Mouse (Mus musculus): ENCODE data around the gene Madcam1. TPM values are rescaled to one million over a fixed set of nuclear protein-coding genes. Genes with fewer than 3 reads are reported as not detected.

Madcam1 gene
- total RNA-seq, 2 experiments from 2014 or later, result not detected

DNA sequence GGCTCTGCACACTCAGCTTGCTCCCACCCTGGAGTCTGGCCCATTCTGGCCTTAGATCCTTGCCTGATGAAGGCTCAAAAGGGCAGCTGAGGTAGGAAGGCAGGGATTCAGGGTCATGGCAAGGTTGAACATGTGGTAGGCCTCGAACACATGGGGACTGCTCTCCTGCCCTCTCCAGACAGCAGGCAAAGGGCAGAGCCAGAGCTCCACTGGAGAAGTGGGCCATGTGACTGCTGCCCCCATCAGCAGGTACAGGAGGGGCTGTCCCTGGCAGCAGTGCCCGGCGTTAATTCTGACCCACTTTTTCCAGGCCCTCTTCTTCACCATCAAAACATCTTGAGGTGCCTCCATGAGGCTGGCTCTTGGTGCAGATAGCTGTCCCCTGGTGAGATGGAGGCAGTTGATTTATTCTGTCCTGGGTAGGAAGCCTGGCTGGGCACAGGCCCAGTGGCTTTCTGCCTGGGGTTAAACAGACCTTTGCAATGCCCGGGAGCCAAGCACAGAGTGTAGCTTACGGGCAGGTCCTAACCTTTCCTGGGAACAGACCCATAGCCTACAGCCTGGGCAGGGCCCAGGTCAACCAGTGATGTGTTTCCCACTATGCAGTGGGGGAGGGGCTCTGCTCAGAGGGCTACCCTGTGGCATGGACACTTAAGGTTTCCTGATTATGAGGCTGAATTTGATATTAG lies 42.2 kb downstream of the Madcam1 start:
- peak; percentile 8 for ATAC-seq (replicated peaks; ENCODE audit: low FRiP score, poor library complexity, severe bottlenecking)

DNA sequence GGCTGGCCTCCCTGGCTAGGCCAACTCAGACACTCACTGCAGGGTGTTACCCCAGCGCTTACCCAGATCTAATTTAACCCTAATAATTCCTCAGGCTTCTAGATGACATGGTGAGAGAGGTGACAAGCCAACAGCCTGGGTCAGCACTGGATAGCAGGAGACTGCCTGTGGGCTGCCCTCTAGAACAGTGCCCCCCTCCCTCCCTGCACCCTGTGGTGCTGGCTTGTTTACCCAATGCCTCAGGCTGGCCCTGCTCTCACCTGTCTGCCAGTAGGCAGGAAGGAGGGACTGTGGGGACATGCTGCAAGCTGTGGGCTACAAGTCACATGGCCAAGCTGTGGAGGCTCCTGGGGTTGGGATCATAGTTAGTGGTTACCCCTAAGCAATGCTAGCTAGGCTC lies 42.8 kb downstream of the Madcam1 start:
- ATAC-seq (replicated peaks; ENCODE audit: low FRiP score, poor library complexity, severe bottlenecking), result 0 out of 2 replicates have a peak, but pooled peaks have one; percentile 5

DNA sequence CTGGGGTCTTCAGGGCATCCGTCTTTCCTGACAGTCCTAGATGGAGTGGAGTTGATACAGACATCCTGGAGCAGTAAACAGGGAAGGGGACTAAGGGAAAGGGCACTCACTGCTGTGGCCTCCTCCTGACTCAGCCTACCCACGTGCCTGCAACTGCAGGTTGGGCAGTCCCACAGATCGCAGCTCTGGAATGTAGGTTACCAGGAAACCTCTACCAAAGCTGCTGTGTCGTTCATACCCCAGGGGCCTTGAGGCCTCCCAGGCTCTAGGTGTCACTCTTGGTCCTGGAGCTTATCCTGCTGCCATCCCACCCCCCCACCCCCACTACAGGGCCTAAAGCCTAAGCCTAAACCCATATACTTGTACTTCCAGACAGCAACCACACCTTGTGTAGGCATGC lies 43.4 kb downstream of the Madcam1 start:
- ATAC-seq (replicated peaks; ENCODE audit: low FRiP score, poor library complexity, severe bottlenecking), result no peak

DNA sequence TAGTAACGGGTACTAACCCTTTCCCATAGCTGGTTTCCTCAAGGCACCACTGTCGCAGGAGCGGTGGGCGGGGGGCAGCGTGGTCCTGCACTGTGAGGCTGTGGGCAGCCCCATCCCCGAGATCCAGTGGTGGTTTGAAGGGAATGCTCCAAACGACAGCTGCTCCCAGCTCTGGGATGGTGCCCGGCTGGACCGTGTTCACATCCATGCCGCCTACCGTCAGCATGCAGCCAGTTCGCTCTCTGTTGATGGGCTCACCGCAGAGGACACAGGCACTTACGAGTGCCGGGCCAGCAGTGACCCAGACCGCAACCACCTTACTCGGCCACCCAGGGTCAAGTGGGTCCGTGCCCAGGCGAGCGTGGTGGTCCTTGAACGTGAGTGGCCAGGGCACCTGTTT lies 44.3 kb downstream of the Madcam1 start:
- ATAC-seq (replicated peaks; ENCODE audit: low FRiP score, poor library complexity, severe bottlenecking), result no peak

DNA sequence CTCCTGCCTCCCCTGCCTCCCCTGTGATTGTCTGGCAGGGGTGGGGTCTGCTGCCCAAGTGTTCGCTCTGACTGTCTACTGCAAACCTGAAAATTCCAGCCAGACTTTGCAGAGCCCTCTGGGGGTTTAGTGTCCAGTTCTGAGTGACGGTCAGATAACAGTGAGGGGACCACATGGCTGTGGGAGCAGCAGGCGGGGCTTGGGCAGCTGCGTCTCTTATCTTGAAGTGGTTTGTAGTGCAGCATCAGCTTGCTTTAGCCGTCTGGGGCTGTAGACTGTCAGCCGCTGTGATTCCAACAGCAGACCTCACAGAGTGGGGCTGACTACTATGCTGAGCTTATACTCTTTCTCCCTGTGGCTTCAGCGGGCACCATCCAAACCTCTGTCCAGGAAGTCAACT lies 44.9 kb downstream of the Madcam1 start:
- ATAC-seq (replicated peaks; ENCODE audit: low FRiP score, poor library complexity, severe bottlenecking), result no peak

DNA sequence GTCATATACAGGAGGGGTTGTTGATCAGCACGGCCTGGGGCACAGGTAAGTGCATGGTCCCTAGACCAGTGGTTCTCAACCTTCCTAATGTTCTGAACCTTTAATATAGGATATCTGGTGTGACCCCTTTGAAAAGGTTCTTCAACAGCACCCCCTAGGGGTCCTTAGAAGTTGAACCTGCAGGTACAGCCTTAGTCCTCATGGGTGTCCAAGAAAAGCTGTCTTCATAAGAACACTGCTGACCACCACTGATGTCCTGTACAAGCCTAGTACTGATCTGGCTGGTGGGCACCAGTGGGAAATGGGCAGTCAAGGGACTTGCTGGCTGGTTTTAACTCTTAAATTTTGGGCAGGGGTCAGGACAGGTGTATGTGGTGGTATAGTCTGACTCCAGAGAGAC lies 47.7 kb downstream of the Madcam1 start:
- ATAC-seq (replicated peaks; ENCODE audit: low FRiP score, poor library complexity, severe bottlenecking), result peak; percentile 25

DNA sequence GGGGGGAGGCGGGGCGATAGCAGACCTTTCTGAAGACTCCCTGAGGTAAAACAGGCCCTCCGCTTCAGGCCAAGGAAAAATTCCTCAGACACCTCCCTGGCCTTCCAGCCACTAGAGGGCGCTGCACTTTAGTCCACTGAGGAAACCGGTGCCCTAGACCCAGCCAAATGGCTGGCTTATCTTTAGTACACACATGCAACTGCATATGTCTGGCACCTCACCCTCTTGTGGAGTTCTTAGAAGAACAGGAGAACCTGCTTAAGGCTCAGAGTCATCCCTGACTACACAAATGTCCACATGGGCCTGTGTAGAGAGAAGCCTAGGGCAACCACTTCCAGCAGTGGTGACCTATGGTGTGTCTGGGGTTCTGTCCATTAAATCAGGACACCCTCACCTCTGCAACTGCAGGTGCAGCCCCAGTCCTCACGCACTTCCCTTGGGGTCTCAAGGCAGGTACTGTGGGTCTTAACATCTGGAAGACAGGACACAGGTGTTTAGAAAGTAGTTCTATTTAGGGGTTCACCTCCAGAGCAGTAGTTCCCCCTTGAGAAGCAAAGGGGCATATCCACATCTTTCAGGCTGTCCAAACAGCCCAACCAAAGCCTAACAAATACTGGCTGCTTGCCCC lies 48.3 kb downstream of the Madcam1 start:
- peak; percentile 85 for ATAC-seq (replicated peaks; ENCODE audit: low FRiP score, poor library complexity, severe bottlenecking)

DNA sequence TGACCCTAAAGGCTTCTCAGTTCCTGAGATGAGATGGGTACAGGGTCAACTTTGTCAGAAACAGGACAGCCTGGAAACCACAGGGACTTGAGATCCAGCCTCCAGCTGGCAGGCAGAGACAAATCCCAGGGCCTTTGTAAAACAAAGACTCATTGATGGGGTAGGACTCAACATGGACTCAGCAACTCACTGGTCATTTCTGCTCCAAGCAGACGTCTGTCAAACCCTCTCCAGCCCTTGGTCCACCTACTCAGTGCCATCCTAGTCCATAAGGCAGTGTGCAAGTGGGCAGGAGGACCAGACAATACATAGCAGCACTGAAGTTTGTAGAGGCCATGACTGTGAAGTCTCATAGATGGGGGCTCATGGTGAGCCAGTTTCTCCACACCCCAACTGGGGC lies 48.8 kb downstream of the Madcam1 start:
- no peak for ATAC-seq (replicated peaks; ENCODE audit: low FRiP score, poor library complexity, severe bottlenecking)

DNA sequence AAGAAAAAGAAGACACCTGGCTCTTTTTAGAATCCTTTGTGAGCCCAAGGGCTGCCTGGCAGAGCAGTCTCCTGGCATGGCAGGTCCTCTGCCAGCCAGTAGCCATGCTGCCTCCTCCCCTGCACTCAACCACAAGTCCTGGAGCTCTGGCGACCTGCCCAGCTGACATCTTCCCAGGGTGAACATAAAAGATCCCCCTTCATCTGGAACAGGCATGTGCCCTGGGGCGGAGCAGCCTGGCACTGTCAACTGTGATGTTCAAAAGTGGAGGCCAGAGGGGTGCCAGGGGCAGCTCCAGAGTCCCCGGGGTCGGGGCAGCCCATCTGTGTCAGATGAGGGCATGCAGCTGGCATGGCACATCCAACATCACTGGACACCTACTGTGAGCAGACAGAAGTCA lies 50.6 kb downstream of the Madcam1 start:
- no peak for ATAC-seq (replicated peaks; ENCODE audit: low FRiP score, poor library complexity, severe bottlenecking)

DNA sequence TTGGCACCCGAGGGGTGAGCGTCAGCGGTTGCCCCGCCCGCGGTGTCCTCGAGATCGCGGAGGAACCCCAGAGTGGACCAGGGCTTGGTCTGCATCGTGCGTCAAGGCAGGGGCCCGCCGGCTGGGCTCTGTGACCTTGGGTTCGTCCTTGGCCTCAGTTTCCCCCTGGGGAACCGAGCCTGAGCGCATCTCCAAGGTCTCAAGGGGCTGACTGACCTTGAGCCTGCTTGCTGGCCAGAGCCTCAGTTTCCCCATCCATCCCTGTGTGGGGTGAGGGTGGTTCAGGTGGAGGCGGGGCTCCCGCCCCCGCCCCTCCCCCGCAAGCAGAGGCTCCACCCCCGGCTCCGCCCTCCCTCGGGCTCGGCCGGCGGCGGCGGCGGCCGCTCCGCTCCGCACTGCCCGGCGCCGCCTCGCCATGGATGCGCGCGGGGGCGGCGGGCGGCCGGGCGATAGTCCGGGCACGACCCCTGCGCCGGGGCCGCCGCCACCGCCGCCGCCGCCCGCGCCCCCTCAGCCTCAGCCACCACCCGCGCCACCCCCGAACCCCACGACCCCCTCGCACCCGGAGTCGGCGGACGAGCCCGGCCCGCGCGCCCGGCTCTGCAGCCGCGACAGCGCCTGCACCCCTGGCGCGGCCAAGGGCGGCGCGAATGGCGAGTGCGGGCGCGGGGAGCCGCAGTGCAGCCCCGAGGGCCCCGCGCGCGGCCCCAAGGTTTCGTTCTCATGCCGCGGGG lies 52.1 kb downstream of the Madcam1 start, which contains the start of gene Hcn2:
Gene Hcn2 (plus strand): TSS at position 381 of the 734 bp plus-strand sequence.
- no peak for ATAC-seq (replicated peaks; ENCODE audit: low FRiP score, poor library complexity, severe bottlenecking)

DNA sequence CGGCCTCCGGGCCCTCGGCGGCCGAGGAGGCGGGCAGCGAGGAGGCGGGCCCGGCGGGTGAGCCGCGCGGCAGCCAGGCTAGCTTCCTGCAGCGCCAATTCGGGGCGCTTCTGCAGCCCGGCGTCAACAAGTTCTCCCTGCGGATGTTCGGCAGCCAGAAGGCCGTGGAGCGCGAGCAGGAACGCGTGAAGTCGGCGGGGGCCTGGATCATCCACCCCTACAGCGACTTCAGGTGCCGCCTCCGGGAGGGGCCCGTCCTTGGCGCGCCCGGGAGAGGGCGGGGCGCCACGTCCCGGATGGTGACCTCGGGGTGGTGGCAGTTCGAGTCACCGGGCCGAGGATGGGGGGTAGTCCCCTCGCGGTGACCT lies 52.6 kb downstream of the Madcam1 start:
- no peak for ATAC-seq (replicated peaks; ENCODE audit: low FRiP score, poor library complexity, severe bottlenecking)

DNA sequence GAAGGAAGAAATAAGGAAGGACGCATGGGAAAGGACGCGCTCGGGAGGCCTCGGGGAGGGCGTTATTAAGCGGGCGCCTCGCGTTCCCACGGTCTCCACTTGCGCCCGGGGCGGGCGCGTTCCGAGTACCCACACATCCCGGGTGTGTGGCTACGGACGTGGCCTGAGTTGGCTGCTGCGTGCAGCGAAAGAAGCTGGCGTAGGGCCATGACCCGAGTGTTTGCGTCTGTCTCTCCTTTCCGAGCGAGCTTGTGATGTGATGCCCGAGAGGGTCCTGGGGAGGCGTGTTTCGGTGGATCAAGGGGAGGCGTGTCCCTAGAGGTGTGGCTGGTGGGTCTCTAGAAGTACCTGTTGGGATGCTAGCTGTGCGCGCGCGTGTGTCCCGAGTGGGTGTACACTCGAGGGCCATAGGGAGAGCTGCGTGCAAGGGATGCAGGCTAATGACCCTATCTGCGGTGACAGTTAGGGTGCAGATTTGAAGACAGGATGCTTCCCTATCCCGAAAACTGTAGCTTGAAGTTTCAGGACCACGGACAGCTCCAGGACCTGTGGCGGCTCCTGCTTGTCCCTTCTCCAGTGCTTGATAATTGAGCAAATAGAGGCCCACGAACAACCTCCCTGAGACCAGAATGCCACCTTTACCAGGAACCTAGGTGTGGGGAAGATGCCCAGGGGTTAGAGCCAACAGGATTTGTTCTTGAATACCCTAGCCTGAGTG lies 53.4 kb downstream of the Madcam1 start:
- peak; percentile 37; the same call in 1 of the 2 replicates for ATAC-seq (replicated peaks; ENCODE audit: low FRiP score, poor library complexity, severe bottlenecking)

Other genes with a start within 250 kb of the Madcam1 start
- gene Vmn2r83, start 195.8 kb upstream of the Madcam1 start, total RNA-seq (2015; ENCODE audit: low replicate concordance), result not detected in 2 replicates
- gene Vmn2r83, start 195.8 kb upstream of the Madcam1 start, total RNA-seq (2017; ENCODE audit: low replicate concordance), result not detected in 2 replicates
- gene Plpp2, start 130.8 kb upstream of the Madcam1 start, total RNA-seq (2015; ENCODE audit: low replicate concordance), result 2.1 and 7.1 TPM in 2 replicates
- gene Plpp2, start 130.8 kb upstream of the Madcam1 start, total RNA-seq (2017; ENCODE audit: low replicate concordance), result 0.43 TPM in 1 of 2 replicates, not detected in the other
- gene Mier2, start 109.4 kb upstream of the Madcam1 start, total RNA-seq (2015; ENCODE audit: low replicate concordance), result 1.5 TPM in 1 of 2 replicates, not detected in the other
- 1.9 TPM in 1 of 2 replicates, not detected in the other for gene Mier2, start 109.4 kb upstream of the Madcam1 start, total RNA-seq (2017; ENCODE audit: low replicate concordance)
- gene Theg, start 77.2 kb upstream of the Madcam1 start, total RNA-seq (2015; ENCODE audit: low replicate concordance), result not detected in 2 replicates
- not detected in 2 replicates for gene Theg, start 77.2 kb upstream of the Madcam1 start, total RNA-seq (2017; ENCODE audit: low replicate concordance)
- not detected in 2 replicates for gene C2cd4c, start 50.5 kb upstream of the Madcam1 start, total RNA-seq (2015; ENCODE audit: low replicate concordance)
- gene C2cd4c, start 50.5 kb upstream of the Madcam1 start, total RNA-seq (2017; ENCODE audit: low replicate concordance), result not detected in 2 replicates
- gene Shc2, start 26.6 kb upstream of the Madcam1 start, total RNA-seq (2015; ENCODE audit: low replicate concordance), result not detected in 2 replicates
- not detected in 2 replicates for gene Shc2, start 26.6 kb upstream of the Madcam1 start, total RNA-seq (2017; ENCODE audit: low replicate concordance)
- gene Odf3l2, start 18.8 kb upstream of the Madcam1 start, total RNA-seq (2015; ENCODE audit: low replicate concordance), result not detected in 2 replicates
- gene Odf3l2, start 18.8 kb upstream of the Madcam1 start, total RNA-seq (2017; ENCODE audit: low replicate concordance), result not detected in 2 replicates
- 2.9 and 6.3 TPM in 2 replicates for gene Tpgs1, start 4.8 kb downstream of the Madcam1 start, total RNA-seq (2015; ENCODE audit: low replicate concordance)
- 0.56 and 0.68 TPM in 2 replicates for gene Tpgs1, start 4.8 kb downstream of the Madcam1 start, total RNA-seq (2017; ENCODE audit: low replicate concordance)
- 20.5 and 25.9 TPM in 2 replicates for gene Cdc34, start 17.6 kb downstream of the Madcam1 start, total RNA-seq (2015; ENCODE audit: low replicate concordance)
- gene Cdc34, start 17.6 kb downstream of the Madcam1 start, total RNA-seq (2017; ENCODE audit: low replicate concordance), result 36.7 and 46.1 TPM in 2 replicates
- not detected in 2 replicates for gene Gzmm, start 24.5 kb downstream of the Madcam1 start, total RNA-seq (2015; ENCODE audit: low replicate concordance)
- 1.7 TPM in 1 of 2 replicates, not detected in the other for gene Gzmm, start 24.5 kb downstream of the Madcam1 start, total RNA-seq (2017; ENCODE audit: low replicate concordance)
- 913 and 945 TPM in 2 replicates for gene Bsg, start 39.9 kb downstream of the Madcam1 start, total RNA-seq (2015; ENCODE audit: low replicate concordance)
- 805 and 888 TPM in 2 replicates for gene Bsg, start 39.9 kb downstream of the Madcam1 start, total RNA-seq (2017; ENCODE audit: low replicate concordance)
- gene Hcn2, start 52.1 kb downstream of the Madcam1 start, total RNA-seq (2015; ENCODE audit: low replicate concordance), result not detected in 2 replicates
- gene Hcn2, start 52.1 kb downstream of the Madcam1 start, total RNA-seq (2017; ENCODE audit: low replicate concordance), result not detected in 2 replicates
- 3.6 and 4.8 TPM in 2 replicates for gene Polrmt, start 82.0 kb downstream of the Madcam1 start, total RNA-seq (2015; ENCODE audit: low replicate concordance)
- gene Polrmt, start 82.0 kb downstream of the Madcam1 start, total RNA-seq (2017; ENCODE audit: low replicate concordance), result 1.1 and 5.0 TPM in 2 replicates
- not detected in 2 replicates for gene Fgf22, start 90.5 kb downstream of the Madcam1 start, total RNA-seq (2015; ENCODE audit: low replicate concordance)
- 0.26 TPM in 1 of 2 replicates, not detected in the other for gene Fgf22, start 90.5 kb downstream of the Madcam1 start, total RNA-seq (2017; ENCODE audit: low replicate concordance)
- 11.3 and 12.1 TPM in 2 replicates for gene Rnf126, start 102.4 kb downstream of the Madcam1 start, total RNA-seq (2015; ENCODE audit: low replicate concordance)
- 2.6 and 10.7 TPM in 2 replicates for gene Rnf126, start 102.4 kb downstream of the Madcam1 start, total RNA-seq (2017; ENCODE audit: low replicate concordance)
- gene Fstl3, start 112.7 kb downstream of the Madcam1 start, total RNA-seq (2015; ENCODE audit: low replicate concordance), result 1.7 and 5.8 TPM in 2 replicates
- gene Fstl3, start 112.7 kb downstream of the Madcam1 start, total RNA-seq (2017; ENCODE audit: low replicate concordance), result not detected in 2 replicates
- gene Prss57, start 126.4 kb downstream of the Madcam1 start, total RNA-seq (2015; ENCODE audit: low replicate concordance), result 30.5 and 45.0 TPM in 2 replicates
- gene Prss57, start 126.4 kb downstream of the Madcam1 start, total RNA-seq (2017; ENCODE audit: low replicate concordance), result 6.8 and 14.3 TPM in 2 replicates
- gene Palm, start 129.0 kb downstream of the Madcam1 start, total RNA-seq (2015; ENCODE audit: low replicate concordance), result 9.4 and 12.5 TPM in 2 replicates
- gene Palm, start 129.0 kb downstream of the Madcam1 start, total RNA-seq (2017; ENCODE audit: low replicate concordance), result 4.5 and 10.0 TPM in 2 replicates
- not detected in 2 replicates for gene Misp, start 156.4 kb downstream of the Madcam1 start, total RNA-seq (2015; ENCODE audit: low replicate concordance)
- not detected in 2 replicates for gene Misp, start 156.4 kb downstream of the Madcam1 start, total RNA-seq (2017; ENCODE audit: low replicate concordance)
- gene Ptbp1, start 189.9 kb downstream of the Madcam1 start, total RNA-seq (2015; ENCODE audit: low replicate concordance), result 45.2 and 66.7 TPM in 2 replicates
- 38.2 and 53.2 TPM in 2 replicates for gene Ptbp1, start 189.9 kb downstream of the Madcam1 start, total RNA-seq (2017; ENCODE audit: low replicate concordance)
- 420 and 449 TPM in 2 replicates for gene Prtn3, start 209.9 kb downstream of the Madcam1 start, total RNA-seq (2015; ENCODE audit: low replicate concordance)
- gene Prtn3, start 209.9 kb downstream of the Madcam1 start, total RNA-seq (2017; ENCODE audit: low replicate concordance), result 114 and 118 TPM in 2 replicates
- 2.1 and 3.1 TPM in 2 replicates for gene Plppr3, start 210.1 kb downstream of the Madcam1 start, total RNA-seq (2015; ENCODE audit: low replicate concordance)
- 4.9 and 6.8 TPM in 2 replicates for gene Plppr3, start 210.1 kb downstream of the Madcam1 start, total RNA-seq (2017; ENCODE audit: low replicate concordance)
- 996 and 1,031 TPM in 2 replicates for gene Elane, start 221.7 kb downstream of the Madcam1 start, total RNA-seq (2015; ENCODE audit: low replicate concordance)
- gene Elane, start 221.7 kb downstream of the Madcam1 start, total RNA-seq (2017; ENCODE audit: low replicate concordance), result 253 and 405 TPM in 2 replicates
- not detected in 2 replicates for gene Cfd, start 226.3 kb downstream of the Madcam1 start, total RNA-seq (2015; ENCODE audit: low replicate concordance)
- not detected in 2 replicates for gene Cfd, start 226.3 kb downstream of the Madcam1 start, total RNA-seq (2017; ENCODE audit: low replicate concordance)
- gene Med16, start 244.4 kb downstream of the Madcam1 start, total RNA-seq (2015; ENCODE audit: low replicate concordance), result 5.9 and 11.3 TPM in 2 replicates
- gene Med16, start 244.4 kb downstream of the Madcam1 start, total RNA-seq (2017; ENCODE audit: low replicate concordance), result 4.7 and 9.1 TPM in 2 replicates
- gene Gm26602, start 246.3 kb downstream of the Madcam1 start, total RNA-seq (2015; ENCODE audit: low replicate concordance), result not detected in 2 replicates
- not detected in 2 replicates for gene Gm26602, start 246.3 kb downstream of the Madcam1 start, total RNA-seq (2017; ENCODE audit: low replicate concordance)